Mouse (Mus musculus) MEL (cell line): ENCODE measurements around the gene Hcn2.
"Not testable (repeated sequence)": the region's sequence is repeated elsewhere in the genome, so short reads cannot be mapped to it uniquely, and the experiment has no call there.

ENCODE experiments used
- CTCF ChIP-seq, 3 experiments: IDR thresholded peaks in 2 of 3; conservative IDR thresholded peaks in 1 of 3; 2 replicates each; pipeline ENCODE4 v1.5.1; 2011 to 2012; ENCODE audit warnings: low read length in 3 of 3, low read depth in 2 of 3, mild to moderate bottlenecking in 2 of 3, improper control_type of control experiment in 1 of 3, inconsistent platforms in 1 of 3, mixed read lengths in 1 of 3, moderate library complexity in 1 of 3; ENCODE audit not compliant: control insufficient read depth in 1 of 3, insufficient read depth in 1 of 3, poor library complexity in 1 of 3, severe bottlenecking in 1 of 3
- POLR2A ChIP-seq, 2 experiments: IDR thresholded peaks; 2 replicates each; pipeline ENCODE4 v1.6.1; 2011 to 2012; ENCODE audit warnings: low read length in 2 of 2, mild to moderate bottlenecking in 2 of 2, control low read depth in 1 of 2, improper control_type of control experiment in 1 of 2, low read depth in 1 of 2, moderate library complexity in 1 of 2; ENCODE audit not compliant: control insufficient read depth in 1 of 2, insufficient read depth in 1 of 2, poor library complexity in 1 of 2
- RAD21 ChIP-seq: IDR thresholded peaks from 2 replicates; pipeline ENCODE4 v1.6.1; 2011; ENCODE audit warnings: mild to moderate bottlenecking, low read depth, low read length, improper control_type of control experiment

DNA sequence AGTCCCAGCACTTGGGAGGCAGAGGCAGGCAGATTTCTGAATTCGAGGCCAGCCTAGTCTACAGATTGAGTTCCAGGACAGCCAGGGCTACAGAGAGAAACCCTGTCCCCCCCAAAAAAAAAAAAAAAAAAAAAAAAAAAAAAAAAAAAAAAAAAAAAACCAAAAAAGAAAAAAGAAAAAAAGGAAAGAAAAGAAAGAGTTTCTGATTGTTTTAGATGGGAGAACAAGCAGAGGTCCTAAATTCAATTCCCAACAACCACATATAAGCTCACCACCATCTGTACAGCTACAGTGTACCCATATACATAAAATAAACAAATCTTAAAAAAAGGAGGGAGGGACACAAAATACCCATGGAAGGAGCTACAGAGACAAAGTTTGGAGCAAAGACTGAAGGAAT is 43.2 kb downstream of the Hcn2 start:
- not testable (repeated sequence) for TF ChIP-seq POLR2A (IDR thresholded peaks at IDR 0.05; ENCODE audit: control insufficient read depth in 1 of 2, insufficient read depth in 1 of 2, low read depth in 1 of 2, low read length in 2 of 2, poor library complexity in 1 of 2); CTCF (IDR thresholded peaks at IDR 0.05 in 2 of 3, conservative IDR thresholded peaks at IDR 0.05 in 1 of 3; ENCODE audit: control insufficient read depth in 1 of 3, insufficient read depth in 1 of 3, low read depth in 2 of 3, low read length in 3 of 3, poor library complexity in 1 of 3, severe bottlenecking in 1 of 3); RAD21
